Mouse (Mus musculus) heart, embryonic 11.5 days (tissue): ENCODE results near the gene Trmt5. TPM values are rescaled to one million over a fixed set of nuclear protein-coding genes. Genes with fewer than 3 reads are reported as not detected.

Experiments
- ATAC-seq: fragments of 200-750 bp; cut with Nextera tagmentation; replicated peaks from 2 replicates; pipeline ENCODE4 v1.8.0; 2017; ENCODE audit warnings: moderate library complexity; ENCODE audit not compliant: insufficient number of reproducible peaks, low FRiP score, low TSS enrichment
- H3K27ac ChIP-seq: fragments of 300-500 bp; sonication (generic); 2 replicates; pipeline ENCODE4 v1.5.1; 2014; ENCODE audit warnings: mild to moderate bottlenecking, low read depth, low read length
- H3K27me3 ChIP-seq: fragments of 300-500 bp; sonication (generic); 2 replicates; pipeline ENCODE4 v1.6.1; 2014; ENCODE audit warnings: mild to moderate bottlenecking, low read length, mixed read lengths; ENCODE audit not compliant: control insufficient read depth, insufficient read depth
- H3K36me3 ChIP-seq: fragments of 300-500 bp; sonication (generic); 2 replicates; pipeline ENCODE4 v1.6.1; 2014; ENCODE audit warnings: mild to moderate bottlenecking, low read length, moderate library complexity, mixed read lengths; ENCODE audit not compliant: control insufficient read depth, insufficient read depth
- H3K4me1 ChIP-seq: fragments of 300-500 bp; sonication (generic); 2 replicates; pipeline ENCODE4 v1.6.1; 2014; ENCODE audit warnings: low read length; ENCODE audit not compliant: control insufficient read depth, insufficient read depth
- H3K4me2 ChIP-seq: fragments of 300-500 bp; sonication (generic); 2 replicates; pipeline ENCODE4 v1.6.1; 2014; ENCODE audit warnings: mild to moderate bottlenecking, moderate library complexity
- H3K4me3 ChIP-seq: fragments of 300-500 bp; sonication (generic); 2 replicates; pipeline ENCODE4 v1.5.1; 2014; ENCODE audit warnings: low read depth, low read length
- H3K9ac ChIP-seq: fragments of 300-500 bp; sonication (generic); 2 replicates; pipeline ENCODE4 v1.6.1; 2014; ENCODE audit warnings: mild to moderate bottlenecking, low read depth, low read length, moderate library complexity
- H3K9me3 ChIP-seq: fragments of 300-500 bp; sonication (generic); replicated peaks from 2 replicates; pipeline ENCODE4 v1.6.1; 2016; ENCODE audit warnings: low read length; ENCODE audit not compliant: control insufficient read depth
- whole genome bisulfite sequencing: fragments of 180-500 bp; shearing (Covaris S2); extraction: QIAGEN DNeasy Blood & Tissue Kit; methylation state at CpG from one replicate; pipeline ENCODE4 v1.1.7; 2014; ENCODE audit not compliant: insufficient replicate concordance; 5-methylcytosine and 5-hydroxymethylcytosine counted together
- polyA plus RNA-seq: library from polyadenylated mRNA; unstranded; fragments of >200 nt; fragmentation: Nextera tagmentation; extraction: Ambion mirVana; gene quantifications from 2 replicates; pipeline ENCODE4 v1.2.1, GENCODE M21; 2014

Gene Trmt5
- polyA plus RNA-seq, 1 experiment from 2014 or later = 16.0 TPM

GRCm38 (mm10) chr12:73295505-73296140, 9.1 kb upstream of the Trmt5 start:
- H3K27me3 ChIP-seq = no peaks in the 10 kb centered on the region
- no peak overlapping the region for H3K9ac ChIP-seq
- WGBS = 80% methylated on average over 11 of the region's 11 CpGs
- H3K4me1 ChIP-seq = no peaks in the 10 kb centered on the region
- no peak for ATAC-seq
- H3K36me3 ChIP-seq = peaks cover 4% of the 10 kb centered on the region; the same call in 1 of the 2 replicates
- H3K4me3 ChIP-seq = no peak overlapping the region
- no peak overlapping the region for H3K27ac ChIP-seq
- no peak overlapping the region for H3K4me2 ChIP-seq
- H3K9me3 ChIP-seq = no peaks in the 10 kb centered on the region

GRCm38 (mm10) chr12:73294884-73295283, 8.4 kb upstream of the Trmt5 start:
- H3K9me3 ChIP-seq = no peaks in the 10 kb centered on the region
- no peaks in the 10 kb centered on the region for H3K4me1 ChIP-seq
- ATAC-seq = no peak
- no peak overlapping the region for H3K4me3 ChIP-seq
- H3K27me3 ChIP-seq = no peaks in the 10 kb centered on the region
- peaks cover 4% of the 10 kb centered on the region; the same call in 1 of the 2 replicates for H3K36me3 ChIP-seq
- no peak overlapping the region for H3K9ac ChIP-seq
- H3K27ac ChIP-seq = no peak overlapping the region
- no peak overlapping the region for H3K4me2 ChIP-seq

DNA sequence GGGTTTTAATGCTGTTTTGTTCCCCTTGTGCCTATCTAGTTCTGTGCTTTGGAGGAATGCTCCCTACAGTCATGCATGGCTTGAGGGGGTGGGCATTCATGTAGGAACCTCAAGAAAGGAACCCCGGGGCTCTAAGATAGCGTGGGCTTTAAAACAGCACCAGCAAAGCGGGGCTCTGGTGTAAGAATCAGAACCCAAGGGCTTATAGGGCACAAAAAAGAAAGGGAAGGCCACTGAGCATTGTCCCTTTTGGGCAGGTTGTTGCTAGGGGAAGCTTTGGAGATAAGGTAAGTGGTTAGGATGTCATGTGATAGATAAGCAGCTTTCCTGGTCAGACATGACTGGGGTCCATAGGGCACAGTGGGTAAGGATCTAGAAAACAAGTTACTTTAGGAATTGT, 2.1 kb upstream of the Trmt5 start:
- Histone ChIP-seq H3K9me3 (no peaks in the 10 kb centered on the region), H3K27ac (no peak overlapping the region), H3K27me3 (no peaks in the 10 kb centered on the region), H3K4me1 (peaks cover 22% of the 10 kb centered on the region), H3K9ac (no peak overlapping the region), H3K36me3 (no peaks in the 10 kb centered on the region), H3K4me3 (no peak overlapping the region), H3K4me2 (no peak overlapping the region)
- no peak for ATAC-seq
- WGBS = 67% methylated on average over 3 of the region's 3 CpGs

DNA sequence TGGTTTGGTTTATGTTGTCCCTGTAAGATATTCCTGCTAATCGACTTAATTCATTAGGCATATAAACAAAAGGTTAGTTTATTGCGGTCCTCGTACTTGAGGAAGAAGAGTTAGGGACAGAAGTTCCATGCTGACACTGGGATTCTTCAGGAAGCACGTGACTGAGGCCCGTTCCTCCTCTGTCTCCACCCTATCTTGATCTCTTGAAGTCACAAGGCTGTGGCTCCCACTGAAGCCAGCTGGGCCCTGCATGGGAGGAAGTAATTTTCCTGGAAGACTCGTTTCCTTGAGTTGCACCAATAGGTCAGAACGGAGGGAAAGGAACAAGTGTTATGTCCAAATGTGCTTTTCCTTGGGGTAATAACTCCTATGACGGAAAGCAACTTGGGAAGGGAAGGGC, 1.1 kb upstream of the Trmt5 start:
- Histone ChIP-seq H3K4me1 (peaks cover 22% of the 10 kb centered on the region), H3K4me3 (no peak overlapping the region), H3K27me3 (no peaks in the 10 kb centered on the region), H3K9me3 (no peaks in the 10 kb centered on the region), H3K9ac (no peak overlapping the region), H3K4me2 (peak overlapping the region; percentile 60), H3K36me3 (0 out of 2 replicates have a peak, but pooled peaks cover 2% of the 10 kb centered on the region), H3K27ac (no peak overlapping the region)
- ATAC-seq = no peak
- WGBS = 54% methylated on average over 8 of the region's 8 CpGs

GRCm38 (mm10) chr12:73274921-73275320, 11.6 kb downstream of the Trmt5 start:
- Histone ChIP-seq H3K4me1 (no peaks in the 10 kb centered on the region), H3K27me3 (no peaks in the 10 kb centered on the region), H3K4me2 (no peak overlapping the region), H3K9me3 (no peaks in the 10 kb centered on the region), H3K9ac (no peak overlapping the region), H3K4me3 (no peak overlapping the region), H3K36me3 (peaks cover 15% of the 10 kb centered on the region), H3K27ac (no peak overlapping the region)
- 85% methylated on average over 3 of the region's 3 CpGs for WGBS
- ATAC-seq = no peak

- ATAC-seq = no peak
- Histone ChIP-seq H3K4me3 (no peak overlapping the region), H3K27me3 (no peaks in the 10 kb centered on the region), H3K4me1 (no peaks in the 10 kb centered on the region), H3K36me3 (no peaks in the 10 kb centered on the region; the same call in 1 of the 2 replicates), H3K27ac (no peak overlapping the region), H3K9ac (no peak overlapping the region), H3K9me3 (no peaks in the 10 kb centered on the region), H3K4me2 (no peak overlapping the region)
- WGBS = 88% methylated on average over 4 of the region's 4 CpGs
Measured at GRCm38 (mm10) chr12:73269933-73270332, 16.6 kb downstream of the Trmt5 start.

DNA sequence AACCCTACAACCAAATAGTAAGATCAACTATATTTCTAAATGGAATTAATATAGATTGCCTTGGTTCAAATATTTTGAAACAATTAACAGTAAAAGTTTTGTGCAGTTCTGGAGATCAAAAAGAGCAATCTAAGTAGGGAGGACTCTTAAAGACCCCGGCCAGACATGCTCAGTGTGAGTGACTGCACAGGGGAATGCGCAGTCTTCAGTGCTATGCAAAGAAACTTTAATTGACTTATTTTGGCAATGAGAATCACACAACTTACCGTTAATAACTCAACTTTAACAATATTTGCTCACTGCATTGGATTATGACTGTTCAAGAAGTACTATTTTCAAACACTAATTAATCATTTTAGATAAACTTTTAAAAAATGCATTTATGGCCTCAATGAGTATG, 17.0 kb downstream of the Trmt5 start:
- H3K9ac ChIP-seq = no peak overlapping the region
- no peak for ATAC-seq

GRCm38 (mm10) chr12:73268497-73268896, 18.0 kb downstream of the Trmt5 start:
- Histone ChIP-seq H3K36me3 (no peaks in the 10 kb centered on the region; the same call in 1 of the 2 replicates), H3K9ac (no peak overlapping the region), H3K27me3 (no peaks in the 10 kb centered on the region), H3K4me2 (no peak overlapping the region), H3K4me3 (no peak overlapping the region), H3K27ac (no peak overlapping the region), H3K4me1 (no peaks in the 10 kb centered on the region), H3K9me3 (no peaks in the 10 kb centered on the region)
- no peak for ATAC-seq
- WGBS = 84% methylated on average over 1 of the region's 1 CpGs

More for the DNA sequence above, 17.0 kb downstream of the Trmt5 start:
- no peak overlapping the region for H3K4me3 ChIP-seq
- no peaks in the 10 kb centered on the region for H3K4me1 ChIP-seq
- H3K36me3 ChIP-seq = no peaks in the 10 kb centered on the region; the same call in 1 of the 2 replicates
- WGBS = 84% methylated on average over 3 of the region's 3 CpGs
- no peaks in the 10 kb centered on the region for H3K27me3 ChIP-seq
- no peaks in the 10 kb centered on the region for H3K9me3 ChIP-seq
- H3K27ac ChIP-seq = no peak overlapping the region
- H3K4me2 ChIP-seq = no peak overlapping the region

- Histone ChIP-seq H3K27me3 (no peaks in the 10 kb centered on the region), H3K4me1 (no peaks in the 10 kb centered on the region), H3K4me2 (no peak overlapping the region), H3K9me3 (no peaks in the 10 kb centered on the region), H3K27ac (no peak overlapping the region), H3K4me3 (no peak overlapping the region), H3K36me3 (no peaks in the 10 kb centered on the region), H3K9ac (no peak overlapping the region)
- WGBS = 86% methylated on average over 1 of the region's 1 CpGs
- no peak for ATAC-seq
Measured at GRCm38 (mm10) chr12:73266597-73266996, 19.9 kb downstream of the Trmt5 start.
